Mouse (Mus musculus) hindbrain, embryonic 10.5 days (tissue): ENCODE results near the gene Tmem59. TPM values are rescaled to one million over a fixed set of nuclear protein-coding genes. Genes with fewer than 3 reads are reported as not detected.

Experiments used
- DNase-seq: peaks from one replicate; pipeline ENCODE4 v3.0.0-alpha.2; 2017; ENCODE audit warnings: low spot score
- H3K27ac ChIP-seq: fragments of 300-500 bp; sonication (generic); 2 replicates; pipeline ENCODE4 v1.5.1; 2016; ENCODE audit warnings: mild to moderate bottlenecking, moderate library complexity
- H3K27me3 ChIP-seq: fragments of 300-500 bp; sonication (generic); 2 replicates; pipeline ENCODE4 v1.6.1; 2016; ENCODE audit warnings: mild to moderate bottlenecking; ENCODE audit not compliant: poor library complexity, insufficient read depth, severe bottlenecking
- H3K36me3 ChIP-seq: fragments of 300-500 bp; sonication (generic); 2 replicates; pipeline ENCODE4 v1.6.1; 2016; ENCODE audit warnings: mild to moderate bottlenecking, moderate library complexity
- H3K4me1 ChIP-seq: fragments of 300-500 bp; sonication (generic); replicated peaks from 2 replicates; pipeline ENCODE4 v1.6.1; 2016; ENCODE audit warnings: mild to moderate bottlenecking
- H3K4me3 ChIP-seq: fragments of 300-500 bp; sonication (generic); 2 replicates; pipeline ENCODE4 v1.5.1; 2016; ENCODE audit warnings: mild to moderate bottlenecking, moderate library complexity
- H3K9me3 ChIP-seq: fragments of 300-500 bp; sonication (generic); 2 replicates; pipeline ENCODE4 v1.6.1; 2016; ENCODE audit warnings: mild to moderate bottlenecking, moderate library complexity
- WGBS: fragments of 180-500 bp; shearing (Covaris S2); methylation state at CpG from one replicate; pipeline ENCODE4 v1.1.7; 2016; 5-methylcytosine and 5-hydroxymethylcytosine counted together
- polyA plus RNA-seq: library from polyadenylated mRNA; unstranded; fragments of >200 nt; fragmentation: Nextera tagmentation; extraction: Ambion mirVana; gene quantifications from 2 replicates; pipeline ENCODE4 v1.2.1, GENCODE M21; 2016

Gene Tmem59
- polyA plus RNA-seq, 1 experiment from 2014 or later = 340 TPM

DNA sequence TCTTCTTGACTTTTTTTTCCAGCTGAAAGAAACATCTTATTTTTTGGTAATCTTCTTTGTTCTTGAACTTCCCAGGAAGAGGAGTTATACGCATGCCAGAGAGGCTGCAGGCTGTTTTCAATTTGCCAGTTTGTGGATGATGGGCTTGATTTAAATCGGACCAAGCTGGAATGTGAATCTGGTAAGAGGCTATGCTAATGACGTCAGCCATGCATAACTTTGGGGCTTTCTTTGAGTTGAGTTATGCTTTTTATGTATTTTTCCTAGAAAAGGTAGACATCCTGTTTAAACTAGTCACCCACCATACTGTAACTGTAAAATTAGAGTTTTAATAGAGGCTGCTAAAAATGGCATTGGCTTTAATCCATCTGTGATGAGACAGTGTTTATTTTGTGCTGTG lies 7.5 kb downstream of the Tmem59 start:
- 75% methylated on average over 3 of the region's 3 CpGs for WGBS
- H3K27ac ChIP-seq = no peak overlapping the region
- H3K4me1 ChIP-seq = peaks cover 16% of the 10 kb centered on the region
- H3K4me3 ChIP-seq = no peak overlapping the region
- no peaks in the 10 kb centered on the region for H3K27me3 ChIP-seq
- DNase-seq = no peak
- no peaks in the 10 kb centered on the region for H3K9me3 ChIP-seq
- peaks cover 51% of the 10 kb centered on the region for H3K36me3 ChIP-seq

DNA sequence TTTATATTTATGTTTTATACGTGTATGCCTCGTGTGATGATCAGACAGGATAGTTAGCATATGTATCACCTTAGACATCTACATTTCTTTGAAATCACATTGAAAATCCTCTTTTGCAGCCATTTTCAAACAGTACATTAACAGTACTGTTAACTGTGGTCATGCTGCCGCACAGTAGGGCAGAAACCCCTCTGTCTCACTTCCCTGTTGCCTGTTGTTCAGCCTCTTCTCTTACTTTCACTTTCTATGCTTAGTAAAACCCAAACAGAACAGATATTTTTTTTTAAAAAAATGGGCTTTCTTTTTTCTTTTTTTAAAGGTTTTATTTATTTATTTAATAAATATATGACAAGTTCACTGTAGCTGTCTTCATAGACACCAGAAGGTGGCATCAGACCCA lies 15.6 kb downstream of the Tmem59 start:
- DNase-seq = no peak
- no peaks in the 10 kb centered on the region for H3K27me3 ChIP-seq
- H3K4me1 ChIP-seq = no peaks in the 10 kb centered on the region
- 98% methylated on average over 3 of the region's 3 CpGs for WGBS
- no peak overlapping the region for H3K27ac ChIP-seq
- no peak overlapping the region for H3K4me3 ChIP-seq
- no peaks in the 10 kb centered on the region for H3K9me3 ChIP-seq
- H3K36me3 ChIP-seq = peaks cover 99% of the 10 kb centered on the region

- WGBS = 90% methylated on average over 2 of the region's 2 CpGs
- no peaks in the 10 kb centered on the region for H3K27me3 ChIP-seq
- no peak overlapping the region for H3K27ac ChIP-seq
- H3K9me3 ChIP-seq = no peaks in the 10 kb centered on the region
- peaks cover 99% of the 10 kb centered on the region for H3K36me3 ChIP-seq
- DNase-seq = no peak
- H3K4me1 ChIP-seq = no peaks in the 10 kb centered on the region
- H3K4me3 ChIP-seq = no peak overlapping the region
Measured at GRCm38 (mm10) chr4:107196454-107196853, 18.3 kb downstream of the Tmem59 start.

DNA sequence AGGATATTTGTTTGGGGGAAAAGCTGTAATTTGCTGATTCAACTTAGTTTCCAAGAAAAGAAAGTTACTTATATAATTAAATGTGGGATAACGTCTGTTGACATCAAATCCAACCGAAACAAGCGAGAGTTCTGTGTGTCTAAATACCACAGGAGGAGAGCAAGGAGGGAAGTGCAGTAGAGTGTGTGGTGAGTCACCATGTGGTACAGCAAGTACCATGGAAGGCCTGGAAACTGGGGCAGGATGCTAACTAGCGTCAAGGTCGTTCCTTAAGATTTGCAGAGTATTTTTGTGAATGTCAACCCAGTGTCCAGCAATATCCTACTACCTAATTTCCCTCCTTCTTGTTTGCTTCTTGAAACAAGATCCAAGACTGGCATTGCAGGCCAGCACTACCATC lies 19.9 kb downstream of the Tmem59 start:
- Histone ChIP-seq H3K4me3 (no peak overlapping the region), H3K27me3 (no peaks in the 10 kb centered on the region), H3K36me3 (peaks cover 99% of the 10 kb centered on the region), H3K4me1 (no peaks in the 10 kb centered on the region), H3K27ac (no peak overlapping the region), H3K9me3 (no peaks in the 10 kb centered on the region)
- WGBS = 89% methylated on average over 5 of the region's 5 CpGs
- no peak for DNase-seq

GRCm38 (mm10) chr4:107201779-107202178 lies 23.6 kb downstream of the Tmem59 start:
- Histone ChIP-seq H3K4me3 (no peak overlapping the region), H3K9me3 (no peaks in the 10 kb centered on the region), H3K27me3 (no peaks in the 10 kb centered on the region), H3K27ac (no peak overlapping the region), H3K36me3 (peaks cover 98% of the 10 kb centered on the region), H3K4me1 (no peaks in the 10 kb centered on the region)
- WGBS = 96% methylated on average over 3 of the region's 3 CpGs
- DNase-seq = no peak

- DNase-seq = no peak
- H3K27me3 ChIP-seq = no peaks in the 10 kb centered on the region
- H3K4me3 ChIP-seq = no peak overlapping the region
- no peaks in the 10 kb centered on the region for H3K9me3 ChIP-seq
- H3K4me1 ChIP-seq = no peaks in the 10 kb centered on the region
- no peak overlapping the region for H3K27ac ChIP-seq
- WGBS = 91% methylated on average over 7 of the region's 7 CpGs
- peaks cover 96% of the 10 kb centered on the region for H3K36me3 ChIP-seq
Measured at GRCm38 (mm10) chr4:107203001-107203400, 24.8 kb downstream of the Tmem59 start.

- Histone ChIP-seq H3K36me3 (peaks cover 67% of the 10 kb centered on the region), H3K27ac (no peak overlapping the region), H3K4me1 (peaks cover 7% of the 10 kb centered on the region), H3K4me3 (no peak overlapping the region), H3K9me3 (no peaks in the 10 kb centered on the region), H3K27me3 (no peaks in the 10 kb centered on the region)
- WGBS = 96% methylated on average over 2 of the region's 2 CpGs
- no peak for DNase-seq
Measured at GRCm38 (mm10) chr4:107207016-107207415, 28.8 kb downstream of the Tmem59 start.

GRCm38 (mm10) chr4:107208880-107209279 lies 30.7 kb downstream of the Tmem59 start, which contains the start of gene Ldlrad1:
Gene Ldlrad1, plus strand, starts transcription at chr4:107209180.
- WGBS = 92% methylated on average over 3 of the region's 3 CpGs
- Histone ChIP-seq H3K27me3 (no peaks in the 10 kb centered on the region), H3K9me3 (no peaks in the 10 kb centered on the region), H3K36me3 (peaks cover 48% of the 10 kb centered on the region), H3K4me3 (no peak within 1 kb of the TSS), H3K4me1 (peaks cover 11% of the 10 kb centered on the region), H3K27ac (no peak within 1 kb of the TSS)
- DNase-seq = no peak

- DNase-seq = no peak
- no peaks in the 10 kb centered on the region for H3K9me3 ChIP-seq
- H3K36me3 ChIP-seq = peaks cover 31% of the 10 kb centered on the region
- WGBS = 89% methylated on average over 5 of the region's 5 CpGs
- no peaks in the 10 kb centered on the region for H3K27me3 ChIP-seq
- H3K27ac ChIP-seq = no peak overlapping the region
- H3K4me3 ChIP-seq = no peak overlapping the region
- H3K4me1 ChIP-seq = peaks cover 11% of the 10 kb centered on the region
Measured at GRCm38 (mm10) chr4:107210483-107211097, 32.4 kb downstream of the Tmem59 start.

DNA sequence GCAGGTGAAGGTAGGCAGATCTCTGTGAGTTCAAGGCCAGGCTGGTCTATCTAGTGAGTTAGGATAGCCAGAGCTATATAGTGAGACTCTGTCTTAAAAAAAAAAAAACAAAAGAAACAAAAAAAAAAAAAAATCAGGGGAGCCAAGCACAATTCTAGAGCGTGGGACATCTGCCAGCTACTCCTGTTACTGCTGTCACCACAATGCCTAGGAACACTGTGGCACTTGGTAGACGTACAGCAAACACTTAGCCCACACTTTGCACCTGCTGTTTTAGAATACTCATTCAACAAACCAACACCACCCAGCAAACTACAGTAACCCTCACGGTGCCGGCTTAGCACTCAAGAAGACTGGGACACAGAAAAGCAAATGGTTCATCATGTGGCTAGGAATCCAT lies 33.3 kb downstream of the Tmem59 start:
- Histone ChIP-seq H3K9me3 (no peaks in the 10 kb centered on the region), H3K36me3 (peaks cover 23% of the 10 kb centered on the region), H3K4me3 (no peak overlapping the region), H3K4me1 (peaks cover 11% of the 10 kb centered on the region), H3K27me3 (no peaks in the 10 kb centered on the region), H3K27ac (no peak overlapping the region)
- DNase-seq = no peak
- 88% methylated on average over 4 of the region's 4 CpGs for WGBS

DNA sequence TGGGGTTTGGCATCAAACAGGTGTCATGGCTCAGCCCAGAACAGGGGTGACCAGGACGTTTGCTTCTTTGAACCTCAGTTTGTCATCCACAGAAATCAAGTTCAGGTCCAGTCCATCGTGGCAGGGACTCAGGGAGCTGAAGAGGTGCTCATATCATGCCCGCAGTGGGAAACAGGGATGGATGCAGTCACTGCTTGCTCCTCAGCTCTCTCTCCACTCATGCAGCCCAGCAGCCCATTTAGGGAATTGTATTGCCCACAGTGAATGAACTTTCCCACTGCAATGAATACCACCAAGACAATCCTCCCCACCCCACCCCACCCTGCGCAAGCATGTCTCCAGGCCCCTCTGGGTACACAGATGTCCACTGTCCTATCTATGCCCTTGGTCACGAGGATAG lies 33.7 kb downstream of the Tmem59 start:
- WGBS = 83% methylated on average over 5 of the region's 5 CpGs
- Histone ChIP-seq H3K27me3 (no peaks in the 10 kb centered on the region), H3K27ac (no peak overlapping the region), H3K9me3 (no peaks in the 10 kb centered on the region), H3K4me1 (peaks cover 11% of the 10 kb centered on the region), H3K4me3 (no peak overlapping the region), H3K36me3 (peaks cover 19% of the 10 kb centered on the region)
- DNase-seq = no peak

DNA sequence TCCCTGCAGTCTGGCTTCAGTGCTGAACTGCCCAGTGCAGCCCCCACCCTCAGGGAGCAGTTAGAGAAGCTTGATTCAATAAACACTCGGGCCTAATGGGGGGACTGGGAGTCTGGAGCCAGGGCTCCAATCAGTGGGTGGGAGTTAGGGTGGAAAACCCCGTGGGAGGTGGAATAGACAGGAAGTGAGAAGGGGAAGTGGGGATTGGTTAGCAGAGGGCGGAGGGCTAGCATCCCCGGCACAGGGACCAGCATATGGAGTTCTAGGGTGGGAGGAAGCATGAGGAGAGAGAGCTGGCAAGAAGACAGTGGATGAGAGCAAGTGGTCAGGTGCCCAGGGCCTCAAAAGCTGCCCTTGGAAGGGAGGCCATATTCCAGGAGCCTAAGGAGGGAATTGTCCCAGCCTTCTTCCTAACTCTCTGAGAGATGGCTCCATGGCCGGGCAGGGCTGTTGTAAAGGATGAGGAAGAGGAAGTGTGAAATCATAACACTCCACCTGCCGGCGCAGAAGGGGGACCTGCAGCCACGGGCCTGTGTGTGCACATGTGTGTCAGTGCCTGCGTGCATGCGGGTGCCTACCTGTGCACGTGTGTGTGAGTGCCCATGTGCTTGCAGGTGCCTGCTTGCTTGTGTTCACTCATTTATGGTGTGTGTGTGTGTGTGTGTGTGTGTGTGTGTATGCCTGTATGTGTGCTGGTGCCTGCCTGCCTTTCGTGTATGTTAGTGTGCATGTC lies 35.2 kb downstream of the Tmem59 start:
- H3K27ac ChIP-seq = no peak overlapping the region
- no peak overlapping the region for H3K4me3 ChIP-seq
- peaks cover 11% of the 10 kb centered on the region for H3K4me1 ChIP-seq
- no peaks in the 10 kb centered on the region for H3K27me3 ChIP-seq
- DNase-seq = no peak
- H3K36me3 ChIP-seq = peaks cover 6% of the 10 kb centered on the region; the same call in 1 of the 2 replicates
- H3K9me3 ChIP-seq = no peaks in the 10 kb centered on the region
- 76% methylated on average over 12 of the region's 12 CpGs for WGBS

DNA sequence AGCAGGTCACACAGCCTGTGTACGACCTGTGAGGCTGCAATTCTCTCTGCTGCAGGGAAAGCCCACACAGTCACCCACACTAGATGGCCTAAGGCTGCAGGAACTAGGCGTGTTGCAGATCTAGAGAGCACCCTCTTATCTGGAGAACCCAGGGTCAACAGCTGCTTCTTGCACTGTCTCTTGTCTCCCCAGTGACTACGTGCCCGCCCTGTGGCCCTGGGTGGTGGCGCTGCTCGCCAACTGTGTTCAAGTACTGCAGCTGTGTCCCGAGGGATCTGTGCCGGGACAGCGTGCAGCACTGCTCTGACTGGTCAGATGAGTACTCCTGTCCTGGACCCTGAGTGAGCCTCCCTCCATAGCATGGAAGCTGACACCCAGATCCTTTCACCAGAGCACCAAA lies 39.4 kb downstream of the Tmem59 start:
- no peak for DNase-seq
- H3K36me3 ChIP-seq = no peaks in the 10 kb centered on the region
- no peaks in the 10 kb centered on the region for H3K9me3 ChIP-seq
- no peak overlapping the region for H3K4me3 ChIP-seq
- H3K27me3 ChIP-seq = no peaks in the 10 kb centered on the region
- WGBS = 87% methylated on average over 9 of the region's 9 CpGs
- no peak overlapping the region for H3K27ac ChIP-seq
- peaks cover 4% of the 10 kb centered on the region; the same call in 1 of the 2 replicates for H3K4me1 ChIP-seq
